Mouse (Mus musculus) gastrocnemius, adult 18-20 months (tissue): Measurements from ENCODE around the gene Sctr. TPM values are rescaled to one million over a fixed set of nuclear protein-coding genes. Genes with fewer than 3 reads are reported as not detected.

ENCODE experiments used
- DNase-seq: peaks from one replicate; pipeline ENCODE4 v3.0.0; 2021; ENCODE audit warnings: low spot score
- total RNA-seq, 2 experiments: library from RNA; stranded (reverse); gene quantifications; 2 replicates each; pipeline ENCODE4 v1.2.3; 2021

The Sctr gene
- total RNA-seq, 2 experiments from 2014 or later, result 3.4 to 4.2 TPM

GRCm38 (mm10) chr1:120027693-120028092 is 21.0 kb downstream of the Sctr start:
- peak; percentile 20 for DNase-seq

DNA sequence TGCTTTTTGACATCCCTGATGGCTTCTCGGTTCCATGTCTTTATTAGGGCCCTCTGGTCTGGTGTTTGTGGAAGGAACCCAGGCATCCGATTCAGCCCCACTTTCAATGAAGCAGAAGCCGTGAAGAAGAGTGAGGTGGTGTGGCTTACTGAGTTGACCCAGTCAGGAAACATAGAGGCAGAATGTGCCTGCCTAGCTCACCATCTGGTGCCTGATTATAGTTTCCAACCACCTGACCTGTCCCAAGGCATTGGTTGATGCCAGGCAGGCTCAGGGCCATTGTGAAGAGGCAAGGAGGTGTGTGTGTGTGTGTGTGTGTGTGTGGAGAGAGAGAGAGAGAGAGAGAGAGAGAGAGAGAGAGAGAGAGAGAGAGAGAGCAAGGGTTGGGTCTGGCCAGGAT is 23.8 kb downstream of the Sctr start:
- no peak for DNase-seq

- DNase-seq, result peak; percentile 77
These were observed 26.2 kb downstream of the Sctr start for GRCm38 (mm10) chr1:120032804-120033468.

DNA sequence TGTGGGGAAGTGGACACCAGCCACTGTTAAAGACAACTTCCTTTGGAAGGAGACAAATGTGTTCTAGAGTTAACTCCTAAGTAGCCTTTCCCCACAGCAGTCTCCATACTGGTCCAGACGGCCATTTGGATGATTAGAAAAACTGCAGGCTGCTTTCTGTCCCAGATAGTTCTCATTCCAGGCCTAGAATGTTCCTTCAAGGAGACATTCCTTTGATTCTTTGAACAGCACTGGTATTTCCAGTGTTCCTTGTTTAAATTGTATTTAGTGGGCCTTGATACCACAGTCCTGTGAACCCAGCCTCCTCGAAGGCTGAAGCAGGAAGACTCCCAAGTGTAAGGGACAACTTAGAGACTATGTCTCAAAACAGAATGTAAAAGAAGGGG is 26.8 kb downstream of the Sctr start:
- no peak for DNase-seq

DNA sequence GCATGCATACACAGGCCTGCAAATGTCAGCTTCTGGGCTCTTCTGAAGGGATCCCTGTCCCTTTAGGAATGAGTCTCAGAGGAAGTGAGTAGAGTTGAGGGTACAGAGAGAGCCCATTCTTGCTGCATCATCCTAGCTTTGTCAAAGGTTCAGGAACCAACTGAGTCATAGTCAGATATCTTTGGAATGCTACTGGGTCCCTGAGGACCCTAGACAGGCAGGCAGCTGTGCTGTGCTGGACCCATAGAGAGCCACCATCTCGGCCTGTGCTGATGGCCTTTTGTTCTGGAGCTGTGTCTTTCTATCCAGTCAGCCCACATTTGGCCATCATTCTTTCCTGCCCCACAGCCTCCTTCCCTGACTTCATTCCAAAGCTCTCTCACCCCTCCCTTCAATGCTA is 28.1 kb downstream of the Sctr start:
- DNase-seq, result no peak

DNA sequence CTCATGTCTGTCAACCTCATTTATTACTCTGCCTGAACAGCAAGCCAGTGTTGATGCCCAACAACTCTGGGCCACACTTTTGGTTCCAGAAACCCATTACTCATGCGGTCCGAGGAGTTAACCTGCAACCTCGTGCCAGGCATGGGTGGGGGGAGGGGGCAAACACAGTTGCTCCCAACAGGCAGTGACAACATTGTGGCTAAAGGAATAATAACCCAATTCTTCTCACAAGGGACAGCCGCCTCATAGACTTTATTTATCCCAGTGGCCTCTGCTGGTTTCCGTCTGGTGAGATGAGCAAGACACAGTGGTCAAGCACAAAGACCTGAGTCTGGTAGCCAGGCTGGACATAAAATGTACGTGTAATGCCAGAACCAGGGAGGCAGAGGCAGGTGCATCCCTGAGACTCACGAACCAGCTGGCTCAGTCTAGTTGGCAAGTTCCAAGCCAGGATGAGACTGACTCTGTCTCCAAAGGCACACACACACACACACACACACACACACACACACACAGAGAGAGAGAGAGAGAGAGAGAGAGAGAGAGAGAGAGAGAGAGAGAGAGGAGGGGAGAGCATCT is 28.9 kb downstream of the Sctr start:
- DNase-seq, result no peak

GRCm38 (mm10) chr1:120037021-120037683 is 30.5 kb downstream of the Sctr start:
- no peak for DNase-seq

DNA sequence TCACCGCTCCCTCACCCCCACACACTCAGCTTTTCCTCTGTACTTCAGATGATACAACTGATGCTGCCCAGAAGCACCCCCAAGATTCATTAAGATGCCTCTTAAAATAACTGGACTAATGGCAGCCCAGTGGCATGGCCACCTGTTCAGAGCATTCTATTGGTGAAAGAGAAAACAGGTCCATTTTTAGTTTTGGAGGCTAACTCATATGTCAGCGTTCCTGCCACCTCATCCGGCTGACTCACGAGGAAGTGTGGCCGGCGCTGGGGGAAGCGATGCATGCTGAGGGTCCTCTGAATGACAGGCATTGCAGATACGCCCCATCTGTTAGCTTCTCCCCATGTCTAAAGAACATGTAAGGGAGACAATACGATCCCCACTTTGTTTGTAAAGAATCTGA is 31.9 kb downstream of the Sctr start:
- DNase-seq, result no peak

- DNase-seq, result no peak
These were observed 35.7 kb downstream of the Sctr start for GRCm38 (mm10) chr1:120042421-120042820.

DNA sequence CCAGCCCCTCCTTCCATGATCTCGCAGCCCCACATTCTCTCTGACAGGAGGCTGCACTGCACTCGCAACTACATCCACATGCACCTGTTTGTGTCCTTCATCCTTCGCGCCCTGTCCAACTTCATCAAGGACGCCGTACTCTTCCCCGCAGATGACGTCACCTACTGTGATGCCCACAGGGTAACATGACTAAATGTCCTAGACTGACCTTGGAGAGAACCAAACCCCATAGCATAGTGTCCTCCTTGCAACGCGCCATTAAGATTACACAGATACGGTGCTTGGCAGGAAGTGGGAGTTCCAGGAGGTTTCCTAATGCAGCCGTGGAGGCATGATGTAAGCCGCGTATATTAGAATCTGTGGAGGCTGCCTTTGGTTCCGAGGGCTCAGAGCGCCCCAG is 37.9 kb downstream of the Sctr start:
- DNase-seq, result peak; percentile 8

DNA sequence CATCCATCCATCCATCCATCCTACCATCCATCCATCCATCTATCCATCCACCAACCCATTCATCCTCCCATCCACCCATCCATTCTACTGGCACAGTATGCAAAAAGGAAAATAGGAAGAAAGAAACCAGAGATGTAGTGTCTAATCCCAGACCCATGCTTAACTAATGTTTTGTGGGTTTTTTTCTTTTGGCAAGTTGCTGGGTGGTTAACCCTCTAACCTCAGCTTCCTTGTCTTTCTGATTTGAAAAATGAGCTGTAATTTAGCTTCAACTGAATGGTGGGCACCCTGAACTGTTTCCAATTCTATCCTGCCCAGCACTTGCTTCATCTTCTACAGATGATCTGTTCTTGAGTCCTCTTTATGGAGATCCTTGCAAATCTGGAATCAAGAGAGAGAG is 40.6 kb downstream of the Sctr start:
- no peak for DNase-seq

- no peak for DNase-seq
These were observed 44.4 kb downstream of the Sctr start for GRCm38 (mm10) chr1:120051070-120051469.

GRCm38 (mm10) chr1:120054997-120055396 is 48.3 kb downstream of the Sctr start:
- no peak for DNase-seq

DNA sequence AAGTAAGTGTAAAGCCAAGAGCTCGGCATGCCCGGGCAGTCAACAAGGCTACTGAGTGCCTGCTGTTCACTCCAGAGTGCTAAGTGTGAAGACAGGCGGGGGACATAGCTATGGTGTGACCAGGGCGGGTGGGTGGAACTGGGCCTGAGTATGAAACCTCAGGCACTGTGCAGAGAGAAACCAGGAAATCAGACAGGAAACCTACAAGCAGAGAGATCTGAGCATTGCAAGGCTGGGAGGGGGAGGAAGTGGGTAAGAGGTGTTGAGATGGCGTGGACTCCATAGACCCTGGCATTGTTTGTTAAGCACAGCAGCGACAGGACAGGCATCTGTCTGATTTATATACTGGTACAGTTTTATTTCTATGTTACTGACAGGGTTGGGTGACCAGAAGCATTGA is 48.8 kb downstream of the Sctr start:
- no peak for DNase-seq

DNA sequence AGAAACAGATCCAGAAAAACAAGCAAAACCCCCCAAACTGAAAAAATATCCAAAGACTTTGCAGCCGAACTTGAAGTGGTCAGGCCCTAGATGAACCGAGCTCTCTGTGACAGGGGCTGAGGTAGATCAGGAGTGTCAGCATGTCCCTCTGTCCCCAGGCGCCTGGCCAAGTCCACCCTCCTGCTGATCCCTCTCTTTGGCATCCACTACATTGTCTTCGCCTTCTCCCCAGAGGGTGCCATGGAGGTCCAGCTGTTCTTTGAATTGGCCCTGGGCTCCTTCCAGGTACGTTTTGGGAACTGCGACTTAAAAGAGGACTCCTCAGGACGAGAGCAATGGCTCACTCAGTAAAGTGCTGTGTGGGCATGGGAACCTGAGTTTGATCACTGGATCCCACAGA is 49.5 kb downstream of the Sctr start:
- DNase-seq, result no peak

DNA sequence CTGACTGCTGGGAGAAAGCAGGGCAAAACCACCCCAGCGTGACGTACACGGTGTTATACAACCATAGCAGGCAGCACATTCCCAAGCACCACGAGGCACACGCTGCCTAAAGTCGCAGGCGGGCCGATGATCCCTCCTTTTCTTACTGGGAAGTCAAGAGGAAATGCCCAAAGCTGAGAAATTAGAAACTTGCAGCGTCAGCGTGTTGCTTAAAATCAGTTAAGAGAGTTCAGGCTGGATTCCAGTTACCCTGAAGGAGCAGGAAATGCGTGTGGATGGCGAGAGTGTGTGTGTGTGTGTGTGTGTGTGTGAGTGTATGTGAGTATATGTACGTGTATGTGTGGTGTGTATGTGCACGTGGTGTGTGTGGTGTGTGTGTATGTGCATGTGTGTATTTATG is 50.4 kb downstream of the Sctr start:
- no peak for DNase-seq

- no peak for DNase-seq
These were observed 51.2 kb downstream of the Sctr start for GRCm38 (mm10) chr1:120057674-120058430.

GRCm38 (mm10) chr1:120060687-120061086 is 54.0 kb downstream of the Sctr start:
- DNase-seq, result no peak

DNA sequence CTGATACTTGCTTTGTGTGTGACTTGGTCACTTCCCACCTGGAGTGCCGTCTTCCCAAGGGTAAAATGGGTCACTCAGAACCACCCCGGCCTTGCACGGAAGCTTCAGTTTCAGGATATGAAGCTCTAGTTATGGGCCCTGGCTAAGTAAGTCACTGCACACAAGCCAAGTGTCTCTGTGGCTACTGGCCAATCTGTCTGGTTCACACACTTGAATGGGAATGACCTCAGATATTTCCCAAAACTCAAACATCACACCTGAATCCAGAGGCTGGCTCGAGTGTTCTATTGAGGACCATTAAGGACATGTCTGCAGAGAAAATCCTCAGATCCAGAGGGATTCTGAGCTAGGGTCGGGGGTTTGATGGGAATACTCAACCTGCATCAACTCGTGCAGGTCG is 55.5 kb downstream of the Sctr start:
- no peak for DNase-seq

- no peak for DNase-seq
These were observed 57.5 kb downstream of the Sctr start for GRCm38 (mm10) chr1:120064036-120064682.

- DNase-seq, result no peak
These were observed 59.5 kb downstream of the Sctr start for GRCm38 (mm10) chr1:120066159-120066558.

- no peak for DNase-seq
These were observed 59.9 kb downstream of the Sctr start for GRCm38 (mm10) chr1:120066625-120067024.
